Mouse (Mus musculus): ENCODE results near the gene Hecw1. TPM values are rescaled to one million over a fixed set of nuclear protein-coding genes. Genes with fewer than 3 reads are reported as not detected.

Gene Hecw1
- polyA plus RNA-seq, 1 experiment from 2014 or later = not detected

GRCm38 (mm10) chr13:14471121-14471520, 51.9 kb downstream of the Hecw1 start:
- H3K79me2 ChIP-seq (ENCODE audit: inconsistent target) = no peaks in the 10 kb centered on the region
- H3K36me3 ChIP-seq (ENCODE audit: inconsistent target) = no peaks in the 10 kb centered on the region
- no peak overlapping the region for H3K27ac ChIP-seq
- no CpG with 5 or more reads among the region's 1 CpGs for WGBS (ENCODE audit: missing documents)
- no peak overlapping the region for H3K4me3 ChIP-seq (ENCODE audit: inconsistent target)

GRCm38 (mm10) chr13:14467517-14467916, 55.5 kb downstream of the Hecw1 start:
- H3K36me3 ChIP-seq (ENCODE audit: inconsistent target) = no peaks in the 10 kb centered on the region
- 84% methylated on average over 3 of the region's 3 CpGs for WGBS (ENCODE audit: missing documents)
- H3K4me3 ChIP-seq (ENCODE audit: inconsistent target) = no peak overlapping the region
- H3K27ac ChIP-seq = no peak overlapping the region
- H3K79me2 ChIP-seq (ENCODE audit: inconsistent target) = no peaks in the 10 kb centered on the region

DNA sequence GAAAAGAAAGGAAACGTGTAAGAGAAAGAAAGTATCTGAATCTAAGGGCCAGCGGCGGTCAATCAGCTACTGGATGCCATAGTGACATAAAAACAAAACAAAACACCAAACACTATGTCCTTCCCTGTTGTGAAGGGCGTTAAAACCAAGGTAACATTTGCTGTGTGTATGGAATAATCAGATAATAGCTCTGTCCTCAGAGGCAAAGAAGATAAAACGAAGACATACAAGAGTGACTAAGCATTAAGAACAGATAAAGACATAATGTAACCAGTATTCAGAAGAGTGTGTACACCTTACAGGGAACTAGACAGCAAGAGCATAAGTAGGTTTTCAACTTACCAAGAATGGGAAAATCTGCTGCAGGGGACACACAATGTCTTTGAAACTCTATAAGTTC, 62.0 kb downstream of the Hecw1 start:
- H3K27ac ChIP-seq = no peak overlapping the region
- 77% methylated on average over 5 of the region's 5 CpGs for WGBS (ENCODE audit: missing documents)
- H3K4me3 ChIP-seq (ENCODE audit: inconsistent target) = no peak overlapping the region
- H3K36me3 ChIP-seq (ENCODE audit: inconsistent target) = no peaks in the 10 kb centered on the region
- H3K79me2 ChIP-seq (ENCODE audit: inconsistent target) = no peaks in the 10 kb centered on the region

DNA sequence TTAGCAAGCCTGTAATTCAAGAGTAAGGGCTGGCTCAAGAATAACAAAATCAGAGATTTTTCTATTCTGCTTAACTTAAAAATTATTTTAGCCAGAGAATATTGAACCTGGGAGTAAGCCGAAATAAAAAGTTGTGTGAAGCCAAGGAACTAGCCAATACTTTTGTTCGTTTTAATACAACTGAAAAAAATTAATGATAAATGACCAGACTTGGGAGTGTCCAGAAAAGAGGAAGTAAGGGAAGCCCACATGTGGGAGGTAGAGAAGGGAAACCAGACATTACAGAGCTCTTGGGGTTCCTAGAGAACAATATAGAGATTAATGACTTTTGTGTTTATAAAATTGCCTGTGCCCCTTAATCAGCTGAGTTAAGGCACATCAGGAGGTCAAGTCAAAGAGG, 66.0 kb downstream of the Hecw1 start:
- H3K27ac ChIP-seq = no peak overlapping the region
- H3K4me3 ChIP-seq (ENCODE audit: inconsistent target) = no peak overlapping the region
- WGBS (ENCODE audit: missing documents) = 56% methylated on average over 2 of the region's 2 CpGs
- no peaks in the 10 kb centered on the region for H3K79me2 ChIP-seq (ENCODE audit: inconsistent target)
- H3K36me3 ChIP-seq (ENCODE audit: inconsistent target) = no peaks in the 10 kb centered on the region

GRCm38 (mm10) chr13:14439540-14439939, 83.5 kb downstream of the Hecw1 start:
- Histone ChIP-seq H3K27ac (no peak overlapping the region), H3K79me2 (ENCODE audit: inconsistent target) (no peaks in the 10 kb centered on the region), H3K4me3 (ENCODE audit: inconsistent target) (no peak overlapping the region), H3K36me3 (ENCODE audit: inconsistent target) (no peaks in the 10 kb centered on the region)

- WGBS (ENCODE audit: missing documents) = 97% methylated on average over 6 of the region's 6 CpGs
- Histone ChIP-seq H3K79me2 (ENCODE audit: inconsistent target) (no peaks in the 10 kb centered on the region), H3K27ac (no peak overlapping the region), H3K4me3 (ENCODE audit: inconsistent target) (no peak overlapping the region), H3K36me3 (ENCODE audit: inconsistent target) (no peaks in the 10 kb centered on the region)
Observed at GRCm38 (mm10) chr13:14428845-14429553, 94.0 kb downstream of the Hecw1 start.

DNA sequence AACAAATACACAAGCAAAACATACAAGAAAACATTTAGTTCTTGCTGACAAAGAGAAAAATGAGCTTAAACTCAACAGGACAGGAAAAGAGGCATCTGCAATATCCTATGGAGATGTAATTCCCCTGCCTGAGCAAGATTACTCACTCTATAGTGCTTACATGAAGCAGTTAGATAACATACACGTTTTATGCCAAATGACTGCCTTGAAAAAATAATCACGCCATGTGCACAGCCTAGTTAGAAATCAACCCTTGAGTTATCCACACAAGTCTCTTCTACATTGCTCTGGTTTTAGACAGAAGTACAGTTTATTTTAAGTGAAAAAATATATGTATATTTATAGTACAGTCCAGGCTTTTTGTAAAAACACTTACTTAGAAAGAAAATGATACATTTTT, 98.2 kb downstream of the Hecw1 start:
- Histone ChIP-seq H3K36me3 (ENCODE audit: inconsistent target) (no peaks in the 10 kb centered on the region), H3K4me3 (ENCODE audit: inconsistent target) (no peak overlapping the region), H3K27ac (no peak overlapping the region), H3K79me2 (ENCODE audit: inconsistent target) (no peaks in the 10 kb centered on the region)
- WGBS (ENCODE audit: missing documents) = 88% methylated on average over 2 of the region's 2 CpGs

DNA sequence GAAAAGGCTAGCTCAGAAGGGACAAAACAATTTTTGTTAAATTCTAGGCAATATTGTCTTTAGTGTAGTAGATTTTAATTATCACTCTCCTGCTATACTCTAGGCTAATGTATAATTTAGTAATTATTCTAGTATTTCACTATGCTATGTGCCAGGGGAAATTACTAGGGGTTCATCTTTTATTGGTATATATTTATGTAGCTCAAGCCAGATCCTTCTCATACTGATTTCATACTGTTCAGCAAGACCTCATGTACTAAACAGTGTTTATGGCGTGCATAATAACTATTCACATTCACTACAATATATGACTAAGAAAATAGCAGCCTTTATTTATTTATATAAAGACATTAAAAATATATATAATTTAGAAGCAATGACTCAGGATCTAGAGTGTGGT, 109.6 kb downstream of the Hecw1 start:
- Histone ChIP-seq H3K36me3 (ENCODE audit: inconsistent target) (no peaks in the 10 kb centered on the region), H3K4me3 (ENCODE audit: inconsistent target) (no peak overlapping the region)
- WGBS (ENCODE audit: missing documents) = 86% methylated on average over 1 of the region's 1 CpGs

DNA sequence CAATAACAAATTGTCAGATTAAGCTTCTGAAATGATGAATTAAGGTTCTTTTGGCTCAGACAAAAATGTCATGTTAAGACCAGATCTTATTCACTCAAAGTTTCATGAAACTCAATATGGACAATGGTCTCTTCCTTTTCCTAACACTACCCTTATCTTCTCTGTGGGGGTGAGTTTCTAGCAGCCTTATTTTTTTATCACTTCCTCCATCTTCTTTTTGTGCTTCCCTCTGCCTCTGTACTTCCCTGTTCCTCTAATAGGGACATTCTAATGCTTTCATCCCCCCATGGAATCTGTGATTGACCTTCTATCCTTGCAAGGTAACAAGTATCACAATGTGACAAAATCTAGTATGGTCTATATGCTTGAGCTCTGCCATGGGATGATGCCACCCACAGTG, 148.6 kb downstream of the Hecw1 start:
- Histone ChIP-seq H3K27ac (no peak overlapping the region), H3K4me3 (ENCODE audit: inconsistent target) (no peak overlapping the region), H3K36me3 (ENCODE audit: inconsistent target) (no peaks in the 10 kb centered on the region), H3K79me2 (ENCODE audit: inconsistent target) (no peaks in the 10 kb centered on the region)

More for the DNA sequence above, 109.6 kb downstream of the Hecw1 start:
- Histone ChIP-seq H3K27ac (no peak overlapping the region), H3K79me2 (ENCODE audit: inconsistent target) (no peaks in the 10 kb centered on the region)

DNA sequence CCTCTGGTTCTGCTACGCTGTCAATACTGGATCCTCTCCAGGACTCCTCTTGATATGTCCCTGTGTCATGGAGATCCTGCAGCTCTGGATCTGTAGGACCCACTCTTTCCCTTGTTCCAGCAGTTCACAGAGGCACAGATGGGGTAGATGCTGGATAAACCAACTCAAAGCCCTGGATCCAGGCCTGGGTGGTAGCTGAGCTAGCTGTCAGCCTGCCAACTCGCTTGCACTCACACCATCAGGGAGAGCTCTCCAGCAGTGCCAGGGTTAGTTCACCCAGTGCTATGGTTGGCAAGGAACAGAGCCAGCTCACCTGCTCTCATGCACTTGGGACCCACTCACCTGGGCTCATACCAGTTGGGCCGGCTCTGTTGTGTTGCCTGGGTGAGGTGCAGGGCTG, 157.5 kb downstream of the Hecw1 start:
- H3K27ac ChIP-seq = no peak overlapping the region
- no peak overlapping the region for H3K4me3 ChIP-seq (ENCODE audit: inconsistent target)
- whole genome bisulfite sequencing (ENCODE audit: missing documents) = 88% methylated on average over 3 of the region's 3 CpGs

DNA sequence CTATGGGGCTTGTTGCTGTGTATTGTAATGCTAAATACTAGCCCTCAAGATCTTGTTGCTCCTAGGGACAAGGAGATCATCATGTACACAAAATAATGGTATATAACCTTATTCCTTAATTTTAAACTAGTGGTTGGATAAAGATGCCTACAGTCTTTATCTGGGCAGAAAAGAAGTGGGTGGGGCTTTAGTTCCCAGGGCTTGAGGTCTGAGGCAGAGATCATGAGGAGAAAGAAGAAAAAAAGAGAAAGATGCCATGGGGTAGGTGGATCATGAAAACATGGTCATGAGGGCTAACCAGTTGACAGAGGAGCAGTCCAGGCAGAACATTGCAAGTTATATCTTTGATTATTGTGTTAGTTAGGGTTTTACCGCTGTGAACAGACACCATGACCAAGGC, 195.8 kb downstream of the Hecw1 start:
- H3K79me2 ChIP-seq (ENCODE audit: inconsistent target) = no peaks in the 10 kb centered on the region
- no peak overlapping the region for H3K4me3 ChIP-seq (ENCODE audit: inconsistent target)
- H3K27ac ChIP-seq = no peak overlapping the region
- H3K36me3 ChIP-seq (ENCODE audit: inconsistent target) = no peaks in the 10 kb centered on the region
- WGBS (ENCODE audit: missing documents) = 92% methylated on average over 1 of the region's 1 CpGs

More for the DNA sequence above, 157.5 kb downstream of the Hecw1 start:
- H3K36me3 ChIP-seq (ENCODE audit: inconsistent target) = no peaks in the 10 kb centered on the region
- no peaks in the 10 kb centered on the region for H3K79me2 ChIP-seq (ENCODE audit: inconsistent target)

GRCm38 (mm10) chr13:14306617-14307016, 216.4 kb downstream of the Hecw1 start:
- H3K79me2 ChIP-seq (ENCODE audit: inconsistent target) = no peaks in the 10 kb centered on the region
- no peak overlapping the region for H3K4me3 ChIP-seq (ENCODE audit: inconsistent target)
- H3K36me3 ChIP-seq (ENCODE audit: inconsistent target) = no peaks in the 10 kb centered on the region
- H3K27ac ChIP-seq = no peak overlapping the region
- 33% methylated on average over 8 of the region's 8 CpGs for WGBS (ENCODE audit: missing documents)

- H3K4me3 ChIP-seq (ENCODE audit: inconsistent target) = no peak overlapping the region
- no peak overlapping the region for H3K27ac ChIP-seq
- H3K79me2 ChIP-seq (ENCODE audit: inconsistent target) = no peaks in the 10 kb centered on the region
- H3K36me3 ChIP-seq (ENCODE audit: inconsistent target) = no peaks in the 10 kb centered on the region
- 79% methylated on average over 1 of the region's 1 CpGs for WGBS (ENCODE audit: missing documents)
Observed at GRCm38 (mm10) chr13:14304103-14304502, 218.9 kb downstream of the Hecw1 start.

DNA sequence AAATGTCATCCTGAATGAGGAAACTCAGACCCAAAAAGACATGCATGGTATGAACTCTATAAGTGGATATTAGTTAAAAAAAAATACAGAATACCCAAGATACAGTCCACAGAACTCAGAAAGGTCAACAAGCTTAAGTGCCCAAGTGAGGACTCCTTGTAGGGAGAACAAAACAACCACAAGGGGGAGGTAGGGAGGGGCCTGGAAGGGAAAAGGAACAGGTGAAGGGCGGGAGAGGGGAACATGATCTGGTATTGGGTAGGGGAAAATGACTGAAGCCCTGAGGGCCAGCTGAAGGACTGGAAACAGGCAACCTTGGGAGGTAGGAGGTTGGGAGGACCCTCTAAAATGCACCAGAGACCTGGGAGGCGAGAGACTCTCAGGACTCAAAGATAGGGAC, 220.1 kb downstream of the Hecw1 start:
- Histone ChIP-seq H3K36me3 (ENCODE audit: inconsistent target) (no peaks in the 10 kb centered on the region), H3K79me2 (ENCODE audit: inconsistent target) (no peaks in the 10 kb centered on the region), H3K4me3 (ENCODE audit: inconsistent target) (no peak overlapping the region), H3K27ac (no peak overlapping the region)
- 57% methylated on average over 1 of the region's 2 CpGs for WGBS (ENCODE audit: missing documents)

- 50% methylated on average over 1 of the region's 1 CpGs for WGBS (ENCODE audit: missing documents)
- H3K27ac ChIP-seq = no peak overlapping the region
- no peak overlapping the region for H3K4me3 ChIP-seq (ENCODE audit: inconsistent target)
- no peaks in the 10 kb centered on the region for H3K36me3 ChIP-seq (ENCODE audit: inconsistent target)
- H3K79me2 ChIP-seq (ENCODE audit: inconsistent target) = no peaks in the 10 kb centered on the region
Observed at GRCm38 (mm10) chr13:14290016-14290415, 233.0 kb downstream of the Hecw1 start.

DNA sequence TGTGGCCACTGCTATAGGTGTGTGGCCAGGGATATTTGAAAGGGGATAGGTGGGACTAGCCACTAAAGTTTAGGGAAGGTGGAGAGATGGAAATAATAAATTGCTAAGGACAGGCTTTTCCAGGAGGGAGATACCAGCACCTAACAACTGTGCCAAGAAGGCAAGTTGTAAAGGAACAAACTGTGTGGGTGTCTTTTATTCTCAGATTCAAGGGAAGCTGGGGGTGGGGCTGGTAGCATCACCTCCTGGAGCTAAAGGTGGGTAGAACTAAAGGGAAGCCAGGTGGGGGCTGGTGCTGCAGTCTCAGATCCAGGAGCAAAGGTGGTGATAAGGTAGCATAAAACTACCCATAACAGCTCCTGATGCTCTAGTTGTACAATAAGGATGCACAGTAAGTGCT, 251.6 kb downstream of the Hecw1 start:
- Histone ChIP-seq H3K36me3 (ENCODE audit: inconsistent target) (no peaks in the 10 kb centered on the region), H3K27ac (no peak overlapping the region), H3K79me2 (ENCODE audit: inconsistent target) (no peaks in the 10 kb centered on the region), H3K4me3 (ENCODE audit: inconsistent target) (no peak overlapping the region)

Data from macrophage (primary cell).